9 mouse cellular contexts compared by ENCODE assay signal in genomic region chr17:68158172-68158651, GRCm38 (mm10).
DNase-seq lines count a peak whose midpoint lies in the region; ATAC-seq lines count a peak whose summit lies in the region.
"Had no signal": no experiment of that assay in that cellular context is flagged by ENCODE, and none has a peak within 500 bp of the region (broad histone marks: within the 10 kb centered on the region; RNA-seq: fewer than 3 reads in every experiment).

No protein-coding gene starts in this region.

- ATAC-seq in lung, embryonic 16.5 days (ENCODE audit: low read depth), result peak; percentile 97

- 42% methylated on average over 13 of the region's 13 CpGs for WGBS in lung, embryonic 16.5 days

- H3K4me1 ChIP-seq in lung, embryonic 16.5 days (replicated peaks; ENCODE audit: control insufficient read depth, insufficient read depth, low read length), result peaks cover 13% of the 10 kb centered on the region

- peak overlapping the region; percentile 93 for H3K27ac ChIP-seq in lung, embryonic 16.5 days (ENCODE audit: low read length)
- H3K27ac ChIP-seq: macrophage had no signal

- H3K4me3 ChIP-seq in lung, embryonic 16.5 days (ENCODE audit: low read length), result no peak overlapping the region

- no peak overlapping the region for H3K4me2 ChIP-seq in lung, embryonic 16.5 days (ENCODE audit: low read depth, low read length)

- peak; percentile 61 to 78 for DNase-seq in cerebellum, postnatal 10 days
- no peak for DNase-seq in cerebellum, adult 11-12 months
- DNase-seq in adipocyte (ENCODE audit: low spot score), result peak; percentile 36
- DNase-seq in heart, adult 9 months (ENCODE audit: low spot score in 2 of 2), result peak; percentile 53 to 57
- DNase-seq in thymus, postnatal 25 days, result no peak
- no peak for DNase-seq in frontal cortex, postnatal 25 days (ENCODE audit: low spot score in 2 of 2)
- no peak for DNase-seq in right cerebral cortex, postnatal 4 days

- no peaks in the 10 kb centered on the region for H3K9me3 ChIP-seq in lung, embryonic 16.5 days (ENCODE audit: control insufficient read depth, low read length)

- H3K27me3 ChIP-seq in lung, embryonic 16.5 days (ENCODE audit: control insufficient read depth, insufficient read depth, low read depth, low read length), result no peaks in the 10 kb centered on the region

- H3K36me3 ChIP-seq in lung, embryonic 16.5 days (ENCODE audit: control insufficient read depth, insufficient read depth, low read length), result no peaks in the 10 kb centered on the region

- no peak overlapping the region for H3K9ac ChIP-seq in lung, embryonic 16.5 days (ENCODE audit: low read length)

Comparison
In these comparisons a context has a peak if more than half of its experiments do, and no peak if none do; other contexts are left out.
1. DNase-seq: peak in cerebellum, postnatal 10 days (2 of 2), adipocyte (single experiment) and heart, adult 9 months (2 of 2); none in cerebellum, adult 11-12 months (single experiment), thymus, postnatal 25 days (single experiment), frontal cortex, postnatal 25 days (0 of 2) and right cerebral cortex, postnatal 4 days (single experiment).